Mouse (Mus musculus): ENCODE measurements around the gene Pip5kl1.
A peak's percentile ranks its signal among the peaks of the same experiment; 100 is the strongest.

Pip5kl1 gene

GRCm38 (mm10) chr2:32547964-32548739 is 26.4 kb upstream of the Pip5kl1 start:
- DNase-seq (ENCODE audit: low read depth in 1 of 2, low spot score in 2 of 2): peak in 1 of 2 experiments; percentile 38

DNA sequence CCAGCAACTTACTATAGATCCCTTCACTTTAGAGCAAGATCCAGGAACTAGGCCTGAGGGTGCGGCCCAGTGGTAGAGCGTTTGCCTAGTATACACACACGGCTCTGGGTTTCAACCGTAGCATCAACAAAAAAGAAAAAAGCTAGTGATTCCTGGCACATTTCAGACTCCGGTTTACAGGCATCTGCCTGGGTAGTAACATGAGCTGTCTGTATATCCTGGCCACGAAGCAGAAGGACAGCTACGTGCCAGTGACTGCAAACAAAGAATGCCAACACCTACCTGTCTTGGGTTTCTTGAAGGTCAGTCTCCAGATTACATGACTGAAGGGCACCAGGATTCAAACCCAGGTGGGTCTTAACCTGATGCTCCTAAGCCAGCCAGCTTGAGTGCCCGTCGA is 25.4 kb upstream of the Pip5kl1 start:
- DNase-seq (ENCODE audit: low read depth in 1 of 2, low spot score in 2 of 2): no peak

DNA sequence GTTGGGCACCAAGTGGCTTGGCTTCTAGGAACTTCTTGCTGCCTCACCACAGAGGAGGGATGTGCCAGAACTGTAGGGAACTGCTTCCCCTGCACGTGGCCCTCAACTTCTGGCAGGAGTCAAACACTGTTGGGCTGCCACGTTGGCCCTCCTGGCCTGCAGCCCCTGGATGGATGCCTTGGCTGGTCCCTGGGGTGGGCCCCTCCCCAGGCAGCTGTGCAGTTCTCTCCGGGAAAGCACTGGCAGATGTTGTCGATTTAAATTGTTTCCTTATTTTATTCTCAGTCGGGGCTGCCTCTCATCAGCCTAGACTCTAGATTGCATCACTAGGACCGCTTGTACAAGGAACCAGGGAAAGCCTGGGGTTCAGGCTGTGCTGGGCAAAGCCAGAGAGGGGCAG is 24.8 kb upstream of the Pip5kl1 start:
- no peak for DNase-seq (ENCODE audit: low read depth in 1 of 2, low spot score in 2 of 2)

- no peak for DNase-seq (ENCODE audit: low read depth in 1 of 2, low spot score in 2 of 2)
These were observed 23.4 kb upstream of the Pip5kl1 start for GRCm38 (mm10) chr2:32551236-32551635.

DNA sequence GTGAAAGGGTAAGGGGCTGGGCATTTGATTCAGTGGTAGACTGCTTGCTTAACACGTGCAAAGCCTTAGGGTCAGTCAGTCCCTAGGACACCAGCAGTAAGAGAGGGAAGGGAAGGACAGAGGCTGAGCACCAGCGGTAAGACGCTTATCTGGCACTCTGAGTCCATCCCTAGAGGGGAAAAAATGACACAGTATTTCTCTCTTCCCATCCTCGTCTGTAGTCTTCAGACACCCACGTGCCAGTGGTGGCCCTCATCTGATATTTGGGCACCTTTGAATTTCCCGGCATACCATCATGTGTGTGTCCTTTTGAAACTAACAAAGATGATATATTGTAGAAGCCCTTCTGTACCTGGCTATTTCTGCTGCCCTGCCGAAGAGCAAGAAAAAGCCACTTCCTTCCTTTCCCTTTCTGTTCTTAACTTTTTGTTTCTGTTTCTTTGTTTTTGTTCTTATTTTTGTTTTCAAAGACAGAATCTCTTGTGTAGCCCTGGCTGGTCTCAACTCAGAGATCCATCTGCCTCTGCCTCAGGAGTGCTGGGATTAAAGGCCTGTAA is 20.9 kb upstream of the Pip5kl1 start:
- DNase-seq (ENCODE audit: low read depth in 1 of 2, low spot score in 2 of 2): no peak

- no peak for DNase-seq (ENCODE audit: low read depth in 1 of 2, low spot score in 2 of 2)
These were observed 19.1 kb upstream of the Pip5kl1 start for GRCm38 (mm10) chr2:32555484-32555883.

- DNase-seq (ENCODE audit: low read depth in 1 of 2, low spot score in 2 of 2): no peak
These were observed 18.6 kb upstream of the Pip5kl1 start for GRCm38 (mm10) chr2:32556019-32556418.

DNA sequence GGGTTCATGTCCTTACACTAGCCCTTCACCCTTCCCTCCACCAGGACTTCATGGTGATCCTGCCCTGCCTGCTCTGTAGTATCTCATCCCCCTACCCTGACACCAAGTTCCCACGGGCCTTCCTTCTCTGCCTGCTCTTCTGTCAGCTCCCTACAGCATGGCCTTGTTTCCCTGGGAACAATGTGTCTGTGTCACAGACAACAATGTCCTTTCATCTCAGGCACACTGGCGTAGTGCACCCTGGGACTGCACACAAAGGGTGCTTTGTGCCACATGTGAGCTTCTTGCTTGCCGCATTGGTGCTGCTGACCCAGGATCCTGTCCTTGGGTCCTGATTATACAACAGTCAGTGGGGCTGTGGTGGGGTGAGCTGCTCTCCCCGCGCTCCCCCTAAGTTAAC is 15.0 kb upstream of the Pip5kl1 start:
- DNase-seq (ENCODE audit: low read depth in 1 of 2, low spot score in 2 of 2): no peak

DNA sequence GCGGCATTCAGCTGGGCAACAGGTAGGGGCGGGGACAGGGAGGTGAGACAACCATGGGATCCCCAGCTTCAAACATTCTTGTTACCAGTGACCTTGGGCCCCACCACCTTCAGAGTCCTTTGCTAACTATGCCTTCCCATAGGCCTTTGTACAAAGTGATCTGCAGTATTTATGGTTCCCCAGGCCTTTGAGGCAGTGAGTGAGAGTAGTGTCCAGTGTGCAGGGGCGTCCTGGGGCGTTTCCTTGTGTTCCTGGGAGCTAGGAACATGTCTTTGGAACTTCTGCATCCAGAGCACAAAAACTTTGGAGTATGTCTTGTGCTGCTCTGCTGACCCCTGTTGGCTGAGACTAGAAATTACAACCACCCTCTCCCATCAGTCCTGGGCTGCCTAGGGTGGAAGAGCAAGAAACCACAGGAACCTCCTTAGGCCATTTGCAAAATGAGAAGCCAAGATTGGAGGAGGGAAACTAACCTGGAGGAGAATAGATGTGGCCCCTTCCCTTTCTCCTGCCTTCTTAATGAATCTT is 8.0 kb upstream of the Pip5kl1 start:
- DNase-seq (ENCODE audit: low read depth in 1 of 2, low spot score in 2 of 2): peak in 1 of 2 experiments; percentile 43

GRCm38 (mm10) chr2:32568149-32568548 is 6.4 kb upstream of the Pip5kl1 start:
- no peak for DNase-seq (ENCODE audit: low read depth in 1 of 2, low spot score in 2 of 2)

DNA sequence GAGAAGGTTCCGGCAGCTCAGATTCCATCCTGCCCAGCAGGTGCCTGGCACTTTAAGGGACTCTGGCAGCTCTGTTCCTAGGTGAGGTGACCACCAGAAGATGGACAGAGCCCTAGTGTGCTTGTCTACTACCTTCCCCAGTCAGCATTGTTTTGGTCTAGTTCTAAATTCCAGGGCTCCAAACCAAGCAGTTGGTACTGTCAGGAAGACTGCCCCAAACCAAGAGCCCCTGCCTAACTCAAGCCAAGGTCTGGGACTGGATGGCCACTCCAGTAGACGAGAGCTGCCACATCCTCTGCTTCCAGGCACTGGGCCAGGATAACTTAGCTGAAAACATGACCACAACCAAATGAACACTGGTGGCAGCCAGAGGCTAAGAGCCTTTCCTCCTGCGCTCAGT is 5.7 kb upstream of the Pip5kl1 start:
- DNase-seq (ENCODE audit: low read depth in 1 of 2, low spot score in 2 of 2): no peak

- peak; percentile 75 to 80 for DNase-seq (ENCODE audit: low read depth in 1 of 2, low spot score in 2 of 2)
These were observed 3.7 kb upstream of the Pip5kl1 start, which contains the start of gene Dpm2 for GRCm38 (mm10) chr2:32570698-32571494. Gene Dpm2 (plus strand): TSS chr2:32570858.

DNA sequence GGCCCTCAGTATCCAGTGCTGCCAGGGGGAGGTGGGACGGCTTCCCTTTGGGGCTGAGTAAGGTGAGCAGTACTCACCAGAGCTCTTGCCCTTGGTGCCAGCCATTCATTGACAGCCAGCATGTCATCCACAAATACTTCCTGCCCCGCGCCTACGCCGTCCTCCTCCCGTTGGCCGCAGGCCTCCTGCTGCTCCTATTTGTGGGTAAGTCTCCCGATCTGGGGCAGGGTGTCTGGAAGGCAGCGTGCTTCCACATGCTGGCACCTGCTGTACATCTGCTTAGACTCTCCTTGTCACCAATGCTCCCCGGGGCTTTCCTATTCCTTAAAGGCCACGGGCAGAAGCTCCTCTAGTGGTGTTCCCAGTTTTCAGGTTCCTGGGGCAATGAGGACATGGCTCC is 2.4 kb upstream of the Pip5kl1 start:
- DNase-seq (ENCODE audit: low read depth in 1 of 2, low spot score in 2 of 2): no peak

DNA sequence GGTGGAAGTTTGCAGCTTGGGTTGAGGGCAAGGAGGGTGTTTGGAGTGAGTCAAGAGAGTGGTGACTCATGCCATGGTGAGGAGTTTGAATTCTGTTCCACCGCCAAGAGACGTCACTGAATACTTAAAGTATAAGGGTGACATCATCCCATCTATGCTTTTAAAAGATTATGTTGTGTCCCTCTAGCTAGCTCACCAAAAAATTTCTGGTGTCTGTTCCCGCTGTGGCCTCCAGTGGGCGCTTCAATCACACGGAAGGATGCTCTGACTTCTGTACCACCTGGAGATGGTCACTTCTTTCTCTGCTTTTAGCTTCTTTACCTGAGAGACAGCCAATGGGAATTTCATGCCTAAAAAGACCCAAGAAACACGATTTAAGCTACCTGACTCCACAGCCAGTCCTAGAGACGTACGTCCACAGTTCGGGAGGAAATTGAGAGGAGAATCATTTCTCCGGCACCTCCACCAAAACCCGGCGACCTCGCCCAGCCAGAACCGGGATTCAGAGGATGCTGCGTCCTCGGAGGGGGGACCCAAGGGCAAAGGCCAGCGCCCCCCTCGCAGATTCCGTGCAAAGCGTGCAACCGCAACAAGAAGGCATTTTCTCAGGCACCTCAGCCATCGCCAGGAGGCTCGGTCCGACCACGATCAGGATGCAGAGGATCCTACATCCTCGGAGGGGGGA is 446 bp downstream of the Pip5kl1 start:
- peak in 1 of 2 experiments; percentile 24 for DNase-seq (ENCODE audit: low read depth in 1 of 2, low spot score in 2 of 2)

DNA sequence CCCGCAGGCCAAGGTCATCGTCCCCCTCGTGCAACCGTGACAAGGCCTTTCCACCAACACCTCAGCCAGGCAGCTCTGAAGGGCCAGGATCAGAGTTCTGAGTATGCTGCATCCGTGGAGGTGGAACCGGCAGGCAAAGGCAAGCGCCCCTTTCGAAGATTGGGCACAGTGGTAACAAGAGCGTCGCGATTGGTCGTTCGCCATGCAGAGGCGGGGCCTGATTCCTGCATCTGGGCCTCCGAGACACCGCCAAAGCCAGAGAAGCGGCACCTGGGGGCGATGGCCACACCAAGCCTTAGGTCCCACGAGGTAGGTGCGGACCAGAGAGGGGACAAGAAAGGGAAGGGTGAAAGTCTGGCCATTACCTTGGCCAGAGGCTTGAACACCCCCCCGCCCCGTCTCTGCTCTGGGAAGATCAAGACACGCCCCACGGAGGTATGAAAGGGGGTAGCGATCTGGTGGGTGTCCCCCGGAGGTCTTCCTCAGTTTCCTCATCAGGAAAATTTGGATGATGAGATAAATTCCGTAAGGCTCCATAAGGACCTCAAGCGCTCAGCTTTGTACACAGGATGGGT is 1.1 kb downstream of the Pip5kl1 start, which contains the start of gene 9430097D07Rik:
Gene 9430097D07Rik (minus strand): TSS at position 99 of the 575 bp plus-strand sequence.
- no peak for DNase-seq (ENCODE audit: low read depth in 1 of 2, low spot score in 2 of 2)

DNA sequence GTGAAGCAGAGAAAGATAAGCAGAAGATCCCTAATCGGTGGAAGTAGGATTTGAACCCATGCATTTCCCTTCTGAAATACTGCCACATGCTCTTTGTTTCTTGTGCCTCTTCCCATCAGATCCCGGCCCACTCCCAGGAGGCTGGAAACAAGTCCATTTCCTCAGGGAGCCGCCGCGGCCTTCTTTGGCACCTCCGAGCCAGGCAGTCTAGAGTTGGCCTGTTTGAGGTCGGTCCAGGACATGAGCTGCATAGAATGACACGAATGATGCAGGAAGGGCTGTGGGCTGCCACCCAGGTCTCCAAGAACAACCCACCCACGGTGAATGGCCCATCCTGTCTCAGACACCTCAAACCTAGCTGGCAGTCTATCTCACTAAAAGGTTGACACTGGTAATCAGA is 1.9 kb downstream of the Pip5kl1 start:
- DNase-seq (ENCODE audit: low read depth in 1 of 2, low spot score in 2 of 2): no peak

DNA sequence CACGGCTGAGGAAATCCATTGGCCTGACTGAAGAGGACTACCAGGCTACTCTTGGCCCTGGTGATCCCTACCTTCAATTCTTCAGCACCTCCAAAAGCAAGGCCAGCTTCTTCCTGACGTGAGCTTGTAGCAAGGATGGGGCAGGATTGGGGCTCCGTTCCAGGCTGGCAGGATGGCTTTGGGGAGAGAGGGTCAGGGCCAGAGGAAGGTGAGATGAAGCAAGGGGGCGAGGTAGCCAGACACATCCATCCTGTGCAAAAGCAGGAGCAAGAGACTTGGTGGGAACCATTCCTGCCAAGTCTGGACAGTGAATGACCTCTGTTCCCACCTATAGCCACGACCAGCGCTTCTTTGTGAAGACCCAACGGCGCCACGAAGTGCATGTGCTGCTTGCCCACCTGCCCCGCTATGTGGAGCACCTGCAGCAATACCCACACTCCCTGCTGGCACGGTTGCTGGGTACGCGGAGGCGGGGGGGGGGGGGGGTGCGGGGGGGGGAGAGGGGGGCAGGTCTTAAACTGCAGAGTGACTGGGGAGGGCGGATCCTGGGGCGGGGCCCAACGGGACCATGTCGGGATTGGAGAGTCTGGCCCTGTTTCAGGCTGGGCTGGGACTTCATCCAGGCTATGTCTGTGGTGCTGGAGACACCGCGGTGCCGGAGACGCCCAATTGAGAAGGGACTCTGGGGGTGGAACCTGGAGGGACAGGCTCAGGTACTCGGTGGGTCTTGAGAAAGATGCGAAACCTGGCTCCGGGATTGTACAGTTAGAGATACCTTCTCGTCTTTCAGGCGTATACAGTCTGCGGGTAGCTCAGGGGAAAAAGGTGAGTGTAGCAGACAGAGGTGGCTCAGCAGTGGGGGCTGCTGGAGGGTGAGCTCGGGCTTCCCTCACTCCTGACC is 3.8 kb downstream of the Pip5kl1 start:
- DNase-seq (ENCODE audit: low read depth in 1 of 2, low spot score in 2 of 2): no peak

DNA sequence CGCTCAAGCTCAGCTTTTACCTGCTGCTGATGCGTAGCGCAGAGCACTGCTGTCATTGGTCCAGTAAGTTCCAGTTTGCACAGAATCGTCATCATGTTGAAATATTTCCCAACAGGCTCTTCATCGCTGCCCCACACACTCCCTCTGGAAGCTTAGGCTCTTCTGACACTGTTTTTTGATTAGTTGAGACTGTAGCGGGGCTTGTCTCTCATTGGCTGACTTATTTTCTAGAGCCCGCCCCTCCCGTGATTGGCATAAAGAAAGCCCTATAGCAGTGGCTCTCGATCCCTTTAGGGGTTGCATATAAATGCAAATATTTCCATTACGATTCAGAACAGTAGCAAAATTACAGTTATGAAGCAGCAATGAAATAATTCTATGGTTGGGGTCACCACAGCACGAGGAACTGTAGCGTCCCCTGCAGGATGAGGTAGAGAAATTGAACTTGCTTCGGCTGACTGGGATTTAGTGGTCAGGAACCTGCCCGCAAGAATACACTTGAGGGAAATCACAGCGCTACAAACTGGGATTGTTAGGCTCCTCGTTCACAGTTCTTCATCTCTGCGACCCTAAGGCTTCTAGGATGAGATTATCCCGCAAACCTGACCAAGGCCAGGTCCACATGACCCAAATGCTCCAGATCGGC is 7.0 kb downstream of the Pip5kl1 start:
- DNase-seq (ENCODE audit: low read depth in 1 of 2, low spot score in 2 of 2): no peak
